Mouse (Mus musculus) induced T-regulatory cell, adult 2 months (primary cell): Measurements from ENCODE around the gene Zfp683.

Experiments used
- DNase-seq: peaks from one replicate; pipeline ENCODE4 v3.0.0-alpha.2; 2012; ENCODE audit warnings: low read depth

The Zfp683 gene

DNA sequence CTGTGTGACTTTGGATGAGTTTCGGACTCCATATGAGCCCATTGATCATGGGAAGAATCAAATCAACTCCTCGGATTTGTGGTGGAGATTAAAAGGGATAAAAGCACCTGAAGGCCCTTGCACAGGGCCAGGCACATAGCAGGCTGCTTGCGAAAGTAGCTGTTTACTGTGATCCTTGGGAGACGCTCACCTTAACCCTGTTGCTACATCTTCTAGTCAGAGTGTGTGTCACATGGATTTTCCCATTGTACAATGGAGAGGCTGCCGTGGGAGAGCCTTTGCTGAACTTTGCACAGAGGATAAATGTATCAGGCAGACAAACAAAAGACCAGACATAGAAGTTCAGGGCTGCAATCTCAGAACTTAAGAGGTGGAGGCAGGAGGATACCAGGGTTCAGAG lies 1.7 kb upstream of the Zfp683 start:
- DNase-seq, result no peak

DNA sequence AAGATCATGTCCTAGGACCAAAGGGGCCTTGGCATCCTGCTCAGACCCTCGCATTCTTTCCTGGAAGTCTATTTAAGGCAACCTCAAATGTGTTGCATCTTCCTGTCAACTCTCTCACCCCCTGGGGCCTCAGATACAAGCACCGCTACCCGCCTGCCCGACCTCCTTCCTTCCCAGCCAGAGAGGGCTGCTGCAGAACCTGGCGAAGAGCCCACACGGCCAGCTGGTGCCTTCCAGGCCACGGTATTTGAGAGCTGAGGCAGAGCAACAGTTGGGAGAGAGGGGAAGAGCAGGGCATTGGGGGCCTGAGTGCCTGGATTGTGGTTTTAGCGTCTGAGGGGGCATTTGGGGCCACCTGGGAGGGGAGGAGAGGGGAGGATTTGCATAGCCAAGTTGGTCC lies 1.1 kb upstream of the Zfp683 start:
- no peak for DNase-seq

DNA sequence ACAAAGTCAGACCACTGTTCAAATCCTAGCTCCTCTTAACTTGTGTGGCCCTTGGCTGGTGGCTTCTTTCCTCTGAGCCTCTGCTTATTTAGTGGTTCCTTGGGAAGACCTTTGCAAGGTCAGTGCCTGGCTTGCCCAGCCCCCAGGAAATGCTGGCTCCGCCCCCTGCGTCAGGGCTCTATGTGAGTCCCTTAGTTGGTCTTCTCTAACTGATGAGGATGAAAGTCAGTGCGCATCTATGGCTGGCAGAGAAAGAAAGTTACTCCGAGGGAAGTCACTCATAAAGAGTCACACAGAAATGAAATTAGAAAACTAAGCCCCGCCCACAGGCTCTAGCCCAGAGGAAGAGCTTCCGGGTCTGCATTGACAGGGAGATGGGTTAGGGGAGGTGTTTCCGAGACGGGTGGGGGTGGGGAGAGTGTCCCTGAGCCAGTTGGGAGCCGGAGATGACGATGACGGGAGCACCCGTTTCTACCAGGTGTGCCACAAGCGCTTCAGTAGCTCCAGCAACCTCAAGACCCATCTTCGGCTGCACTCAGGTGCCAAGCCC lies 4.6 kb downstream of the Zfp683 start:
- DNase-seq, result peak; percentile 94

DNA sequence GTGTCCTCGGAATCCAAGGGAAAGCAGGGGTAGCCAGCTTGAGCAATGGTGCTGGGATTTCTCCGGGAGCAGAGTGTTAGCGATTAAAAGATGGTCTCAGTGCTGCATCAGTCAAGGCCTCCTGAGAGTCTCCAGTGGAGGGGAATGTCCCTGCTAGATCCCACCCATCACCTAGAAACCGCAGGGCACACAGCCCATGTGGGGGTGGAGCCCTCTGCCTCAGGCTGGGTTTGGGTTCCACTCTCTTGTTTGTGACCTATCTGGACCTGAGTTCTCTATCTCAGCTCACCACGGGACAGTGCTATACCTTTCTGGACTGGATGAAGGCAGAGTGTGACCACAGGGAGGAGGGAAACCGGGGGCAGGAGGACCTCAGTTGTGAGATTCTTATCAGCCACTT lies 5.3 kb downstream of the Zfp683 start:
- peak; percentile 87 for DNase-seq

DNA sequence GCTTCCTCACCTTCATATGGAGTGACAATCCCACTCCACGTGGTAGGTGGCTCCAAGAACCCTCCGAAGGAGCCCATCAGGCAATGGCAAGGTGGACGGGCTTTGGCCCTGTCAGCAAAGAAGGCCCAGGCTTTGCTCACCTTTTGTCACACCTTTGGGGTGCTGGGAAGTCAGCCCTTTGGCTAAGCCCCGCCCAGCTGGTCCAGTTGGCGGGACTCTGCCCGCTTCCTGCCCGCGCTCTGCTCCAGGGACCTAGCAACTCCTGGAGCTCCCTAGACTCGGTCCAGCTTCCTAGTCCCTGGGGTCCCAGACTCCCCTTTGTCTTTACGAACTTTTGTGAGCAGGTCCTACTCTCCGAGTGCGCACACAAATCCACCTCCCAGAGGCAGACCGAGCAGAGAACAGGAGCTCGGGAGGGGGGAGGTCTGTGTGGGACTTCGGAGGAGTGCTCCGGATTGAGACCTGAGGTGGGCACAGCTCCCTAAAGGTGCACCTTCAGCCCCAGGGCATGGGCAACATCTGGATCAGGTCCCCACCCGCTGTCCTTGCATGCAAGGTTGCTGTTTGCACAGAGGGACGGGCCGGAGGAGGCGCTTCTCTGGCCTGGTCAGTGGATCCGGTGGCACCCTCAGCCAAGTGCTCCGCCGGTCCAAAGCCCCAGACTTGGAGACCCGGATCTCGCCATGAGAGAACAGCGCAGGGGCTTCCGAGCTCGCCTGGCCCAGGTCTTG lies 6.7 kb downstream of the Zfp683 start, which contains the start of gene Crybg2:
TSS of gene Crybg2 (plus strand) at position 681 of the 731 bp plus-strand sequence.
- DNase-seq, result no peak

DNA sequence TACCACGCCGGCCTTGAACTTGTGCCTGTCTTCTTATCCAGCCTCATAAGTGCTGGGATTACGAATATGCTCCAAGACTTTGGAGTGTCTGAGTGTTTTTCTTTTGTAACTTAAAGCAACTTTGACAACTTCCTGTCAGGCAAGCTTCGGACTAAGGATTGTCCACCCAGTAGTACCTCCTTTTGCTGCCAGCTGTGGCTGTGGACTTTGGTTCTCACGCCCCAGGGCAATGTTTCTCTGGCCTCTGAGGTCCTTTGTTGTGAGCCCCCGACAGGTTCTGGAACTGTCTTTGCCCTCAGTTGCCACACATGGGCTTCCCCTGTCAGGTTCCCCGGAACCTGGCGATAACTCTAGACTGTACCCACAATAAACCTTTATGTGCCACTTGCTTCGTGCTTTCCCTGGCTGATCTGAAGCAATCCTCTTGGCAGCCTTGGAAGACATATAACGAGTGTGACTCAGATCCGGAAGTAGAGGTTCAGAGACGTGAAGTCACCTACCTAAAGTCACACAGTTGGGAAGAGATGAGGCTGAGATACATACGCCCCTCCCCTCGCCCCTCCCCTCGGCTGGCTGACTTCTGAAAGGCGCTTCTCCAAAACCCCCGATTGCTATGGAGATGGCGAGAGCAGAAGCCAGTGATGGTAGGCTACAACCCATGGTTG lies 7.7 kb downstream of the Zfp683 start:
- peak; percentile 93 for DNase-seq

DNA sequence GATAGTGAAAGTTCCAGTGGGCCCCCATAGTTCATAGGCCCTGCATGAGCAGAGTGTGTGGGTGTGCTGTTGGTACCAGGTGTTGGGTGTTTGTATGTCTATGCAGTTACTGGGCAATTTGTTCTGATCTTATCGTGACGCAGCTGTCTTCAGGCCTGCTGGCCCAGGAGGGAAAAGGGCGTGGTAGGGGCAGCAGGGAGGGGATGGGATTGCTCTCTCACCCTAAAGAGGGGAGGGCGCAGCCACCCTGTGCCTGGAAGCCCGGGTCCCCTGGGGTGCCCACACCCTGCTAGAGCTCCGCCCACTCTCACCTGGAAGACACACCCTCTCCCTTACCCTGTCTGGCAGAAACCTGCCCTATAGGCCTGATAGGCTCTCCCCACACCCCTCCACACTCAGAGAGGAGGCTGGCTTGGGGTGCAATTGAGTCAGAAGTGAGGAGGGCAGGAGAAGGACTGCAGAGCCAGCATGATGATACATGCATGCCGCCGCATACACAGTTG lies 8.4 kb downstream of the Zfp683 start:
- peak; percentile 86 for DNase-seq

DNA sequence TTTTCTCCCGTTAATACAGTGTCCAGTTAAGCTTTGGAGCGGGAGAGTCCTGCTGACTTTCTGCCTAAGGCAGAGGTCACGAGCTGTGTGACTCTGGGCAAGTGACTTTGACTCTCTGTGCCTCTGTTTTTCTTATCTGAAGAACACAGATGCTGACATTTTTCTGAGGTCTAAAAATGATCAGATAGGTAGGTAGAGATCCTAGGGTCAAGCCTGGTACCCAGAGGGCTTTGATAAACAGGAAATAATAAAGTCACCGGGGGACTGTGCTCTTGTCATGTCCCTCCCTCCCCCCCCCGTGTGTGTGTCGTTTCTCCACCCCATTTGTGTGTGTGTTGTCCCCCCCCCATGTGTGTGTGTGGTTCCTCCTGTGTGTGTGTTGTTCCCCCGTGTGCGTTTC lies 8.9 kb downstream of the Zfp683 start:
- DNase-seq, result no peak

DNA sequence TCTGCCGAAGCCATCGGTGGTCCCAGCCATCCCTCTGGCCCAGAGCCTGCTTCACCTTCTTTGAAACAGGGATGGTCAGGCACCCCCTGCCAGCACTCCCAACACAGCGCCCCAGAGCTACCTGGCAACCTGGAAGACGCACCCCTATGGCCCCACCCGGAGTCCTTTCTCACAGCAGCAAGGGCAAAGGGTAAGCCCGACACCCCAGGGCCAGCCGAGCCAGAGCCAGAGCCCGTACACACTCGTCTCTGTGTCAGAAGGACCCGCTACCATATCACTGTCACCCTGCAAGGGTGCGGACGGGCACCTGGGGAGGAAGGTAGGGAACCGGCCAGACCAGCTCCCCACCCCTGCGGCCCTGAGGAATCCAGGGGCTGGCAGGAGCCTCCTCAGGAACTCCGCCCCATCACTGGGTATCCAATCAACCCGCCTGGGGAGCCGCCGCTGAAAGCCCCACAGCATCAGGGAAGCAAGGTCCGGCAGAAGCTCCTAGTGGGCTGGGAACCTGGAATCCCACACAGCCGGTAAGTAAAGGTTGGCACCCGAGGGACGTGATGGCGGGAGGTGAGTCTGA lies 11.9 kb downstream of the Zfp683 start:
- DNase-seq, result no peak

DNA sequence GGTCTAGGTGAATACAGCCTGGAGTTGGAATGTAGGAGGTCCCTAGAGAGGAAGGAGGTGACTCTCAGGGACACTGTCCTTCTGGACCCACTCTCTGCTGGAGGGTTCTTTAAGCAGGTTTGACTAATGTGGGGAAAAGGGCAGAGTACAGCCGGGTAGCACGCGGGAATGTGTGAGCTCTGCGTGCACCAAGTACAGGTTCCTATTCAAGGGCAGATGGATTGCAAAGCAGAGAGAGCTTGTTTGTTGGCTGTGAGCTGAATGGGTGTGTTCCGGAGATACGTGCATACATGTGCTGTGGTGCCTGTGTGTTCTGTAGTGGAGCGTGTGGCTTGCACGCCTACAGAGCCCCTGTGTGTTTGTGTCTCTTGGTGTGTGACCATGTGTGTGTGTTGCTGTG lies 13.7 kb downstream of the Zfp683 start:
- no peak for DNase-seq

DNA sequence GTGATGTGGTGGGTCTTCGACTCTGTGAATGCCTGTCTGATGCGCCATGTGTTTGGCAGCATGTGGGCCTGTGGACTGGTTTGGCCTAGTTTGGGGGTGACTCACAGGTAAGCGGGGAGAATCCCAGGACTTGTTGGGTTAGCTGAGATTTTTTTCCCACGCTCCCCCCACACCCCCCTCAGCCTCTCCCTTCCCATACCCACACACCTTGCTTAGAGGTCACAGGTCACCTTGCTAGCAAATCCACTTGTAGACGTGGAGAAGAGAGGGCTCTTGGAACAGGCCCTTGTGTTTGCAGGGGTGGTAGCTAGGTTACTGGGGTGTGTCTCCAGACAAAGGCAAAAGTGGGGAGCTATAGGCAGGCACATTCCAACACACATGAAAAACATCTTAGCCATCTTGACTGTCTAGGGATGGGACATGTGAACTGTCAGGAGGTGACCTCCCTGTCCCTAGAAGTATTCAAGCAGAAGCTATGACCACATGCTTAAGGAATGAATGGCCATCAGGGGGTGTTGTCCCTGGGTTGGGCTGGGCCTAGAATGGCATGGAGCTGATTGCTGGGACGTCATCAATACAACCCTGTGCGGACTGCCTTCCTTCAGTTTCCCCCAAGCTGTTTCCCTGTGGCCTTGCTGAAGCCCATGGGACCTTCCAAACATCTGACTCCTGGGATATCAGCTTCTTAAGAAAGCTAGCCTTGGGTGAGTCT lies 14.4 kb downstream of the Zfp683 start:
- DNase-seq, result no peak

DNA sequence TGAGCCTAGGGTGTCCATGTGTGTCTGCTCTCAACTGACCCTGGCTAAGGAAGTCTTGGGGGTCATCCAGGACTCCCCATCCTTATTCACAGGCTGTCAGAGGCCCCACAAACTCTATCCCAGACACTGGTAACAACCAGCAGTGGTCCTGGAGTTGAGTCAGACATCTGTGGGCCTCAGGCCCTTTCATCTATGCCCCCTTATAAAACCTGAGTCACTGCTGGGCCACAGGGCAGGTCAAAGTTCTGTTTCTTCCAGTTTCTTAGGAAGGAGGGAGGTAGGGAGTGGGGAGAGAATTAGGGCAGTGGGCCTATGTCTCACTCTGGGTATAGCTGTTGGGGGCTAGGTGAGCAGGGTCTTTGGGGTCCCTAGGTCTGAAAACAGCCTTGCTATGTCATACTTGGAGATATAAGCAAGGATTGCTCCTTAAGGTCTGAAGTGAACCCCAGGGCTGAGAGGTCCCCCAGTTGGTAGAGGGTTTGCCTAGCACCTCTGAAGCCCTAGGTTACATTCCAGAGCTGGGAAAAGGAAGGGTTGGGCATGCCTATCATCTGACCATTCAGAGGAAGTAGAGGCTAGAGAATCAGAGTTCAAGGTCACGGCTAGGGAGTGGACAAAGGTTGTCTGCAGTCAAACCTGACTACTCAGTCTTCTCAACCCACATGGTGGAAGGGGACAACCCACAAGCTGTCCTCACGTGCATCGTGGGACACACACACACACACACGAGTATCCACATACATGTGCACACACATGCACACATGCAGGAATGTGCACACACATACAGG lies 15.3 kb downstream of the Zfp683 start:
- no peak for DNase-seq

DNA sequence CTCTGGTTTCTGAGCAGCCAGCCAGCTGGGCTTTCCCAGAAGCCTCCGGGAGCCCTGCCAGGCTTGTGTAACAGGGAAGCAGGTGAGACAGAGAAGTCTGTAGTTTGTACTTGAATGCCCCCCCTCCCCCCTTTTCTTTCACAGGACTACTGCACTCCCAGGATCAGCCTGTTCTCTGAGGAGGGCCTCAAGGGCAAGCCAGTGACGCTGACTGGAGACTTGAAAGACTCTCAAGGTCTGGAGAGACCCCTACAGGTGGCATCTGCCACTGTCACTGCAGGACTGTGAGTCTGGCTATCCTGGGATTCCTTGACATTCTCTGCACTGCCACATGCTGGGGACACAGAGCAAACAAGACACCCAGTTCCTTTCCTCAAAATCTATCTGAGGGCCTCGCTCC lies 25.1 kb downstream of the Zfp683 start:
- peak; percentile 81 for DNase-seq

DNA sequence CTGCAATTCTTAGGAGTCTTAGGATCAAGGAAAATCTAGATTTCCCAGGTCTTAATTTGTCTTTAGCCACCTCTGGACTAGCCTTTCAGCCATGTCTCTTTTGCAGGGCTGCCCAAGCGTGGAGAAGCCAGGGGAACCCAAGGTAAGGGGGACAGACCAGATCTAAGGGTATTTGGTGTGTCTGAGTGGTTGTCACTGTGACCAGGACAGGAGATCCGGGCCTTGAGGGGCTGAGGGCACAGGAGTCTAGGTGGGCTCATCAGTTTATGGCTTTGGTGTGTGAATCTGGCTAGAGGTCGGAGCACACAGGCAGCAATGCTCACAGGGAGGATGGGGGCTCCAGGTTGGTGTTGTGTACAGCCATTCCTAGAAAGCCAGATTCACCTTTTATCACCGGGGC lies 27.0 kb downstream of the Zfp683 start:
- no peak for DNase-seq

DNA sequence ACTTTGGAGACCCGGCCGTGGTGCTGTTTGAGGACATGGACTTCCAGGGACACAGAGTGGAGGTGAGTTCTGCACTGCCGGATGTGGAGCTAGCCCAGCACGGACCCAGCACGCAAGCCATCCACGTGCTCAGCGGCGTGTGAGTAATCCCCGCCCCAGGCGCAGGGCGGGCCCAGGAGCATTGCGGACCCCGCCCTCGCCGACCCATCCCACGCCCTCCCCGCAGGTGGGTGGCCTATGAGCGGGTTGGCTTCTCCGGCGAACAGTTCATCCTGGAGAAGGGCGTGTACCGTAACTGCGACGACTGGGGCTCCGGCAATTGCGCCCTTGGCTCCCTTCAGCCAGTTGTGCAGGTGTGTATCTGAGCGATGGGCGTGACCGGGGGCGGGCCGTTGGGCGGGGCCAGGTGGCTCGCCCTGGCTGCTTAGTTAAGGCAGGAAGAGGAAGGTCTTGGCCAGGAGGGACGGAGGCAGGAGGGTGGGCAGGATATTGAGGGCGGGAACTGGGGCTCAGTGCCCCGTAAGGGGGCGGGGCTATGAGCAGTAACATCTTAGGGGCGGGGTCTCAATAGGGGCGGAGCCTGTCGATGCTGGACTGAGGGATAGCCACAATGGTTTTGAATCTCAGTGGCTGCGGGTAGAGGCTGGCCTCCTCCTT lies 28.2 kb downstream of the Zfp683 start:
- DNase-seq, result peak; percentile 98

DNA sequence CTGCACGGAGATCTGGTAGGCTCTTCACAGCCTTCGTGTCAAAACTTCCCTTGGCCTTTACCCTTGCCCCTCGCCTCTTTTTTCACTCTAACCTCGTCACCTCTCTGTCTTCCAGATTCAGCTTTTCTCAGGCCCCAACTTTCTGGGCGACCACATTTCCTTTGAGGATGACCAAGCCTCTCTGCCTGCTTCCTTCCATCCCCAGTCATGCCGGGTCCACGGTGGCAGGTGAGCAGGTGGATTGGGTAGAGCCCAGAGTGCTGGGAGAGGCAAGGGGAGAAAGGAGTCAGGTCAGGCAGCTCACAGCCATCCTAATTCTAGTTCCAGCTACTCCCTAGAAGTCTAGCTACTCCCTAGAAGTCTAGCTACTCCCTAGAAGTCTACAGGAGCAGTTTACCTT lies 28.8 kb downstream of the Zfp683 start:
- DNase-seq, result no peak

DNA sequence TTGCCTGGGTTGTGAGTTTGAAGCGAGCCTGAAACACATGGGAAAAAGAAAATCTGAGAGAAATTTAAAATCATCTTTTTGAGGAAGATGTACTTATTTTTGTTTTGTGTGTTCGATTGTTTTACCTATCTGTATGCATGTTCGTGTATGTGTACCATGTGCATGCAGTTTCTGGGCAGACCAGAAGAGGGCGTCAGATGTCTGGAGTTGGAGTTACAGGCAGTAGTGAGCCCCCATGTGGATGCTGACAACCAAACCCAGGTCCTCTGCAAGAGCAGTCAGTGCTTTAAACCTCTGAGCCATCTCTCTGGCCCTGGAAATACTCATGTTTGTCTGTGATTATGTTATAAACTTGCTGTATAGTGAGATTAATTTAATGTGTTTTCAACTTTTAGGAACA lies 31.4 kb downstream of the Zfp683 start:
- peak; percentile 46 for DNase-seq

DNA sequence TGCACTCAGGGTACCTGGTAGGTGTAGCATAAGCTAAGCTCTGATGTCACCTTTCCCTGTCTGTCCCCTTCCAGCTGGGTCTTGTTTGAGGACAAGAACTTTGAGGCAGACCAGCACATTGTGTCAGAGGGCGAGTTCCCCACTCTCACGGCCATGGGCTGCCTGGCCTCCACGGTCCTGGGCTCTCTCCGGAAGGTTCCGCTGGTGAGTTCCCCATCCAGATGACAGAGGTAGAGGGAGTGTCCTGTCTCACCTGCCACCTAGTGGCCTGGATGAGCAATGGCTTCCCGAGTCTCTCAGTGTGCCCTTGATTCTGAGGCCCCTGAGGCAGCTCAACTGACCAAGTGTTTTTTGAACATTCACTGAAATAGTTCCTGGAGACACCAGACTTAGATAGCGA lies 33.8 kb downstream of the Zfp683 start:
- peak; percentile 83 for DNase-seq

DNA sequence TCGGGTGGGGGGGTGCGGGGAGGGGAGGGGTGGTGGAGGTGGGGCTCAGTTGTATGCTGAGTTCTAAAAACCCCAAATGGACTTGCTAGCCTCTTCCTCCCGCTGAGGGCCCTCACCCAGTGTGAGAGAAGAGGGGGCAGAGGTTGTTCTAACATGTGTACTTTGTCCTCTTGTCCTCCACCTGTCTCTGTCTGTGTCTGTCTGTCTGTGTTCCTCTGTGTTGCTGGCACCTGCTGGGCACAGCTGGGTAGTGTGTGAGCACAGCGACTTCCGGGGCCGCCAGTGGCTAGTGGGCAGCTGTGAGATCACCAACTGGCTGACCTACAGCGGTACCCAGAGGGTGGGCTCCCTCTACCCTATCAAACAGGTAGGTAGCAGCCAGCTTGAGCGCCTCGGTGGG lies 35.4 kb downstream of the Zfp683 start:
- DNase-seq, result no peak

DNA sequence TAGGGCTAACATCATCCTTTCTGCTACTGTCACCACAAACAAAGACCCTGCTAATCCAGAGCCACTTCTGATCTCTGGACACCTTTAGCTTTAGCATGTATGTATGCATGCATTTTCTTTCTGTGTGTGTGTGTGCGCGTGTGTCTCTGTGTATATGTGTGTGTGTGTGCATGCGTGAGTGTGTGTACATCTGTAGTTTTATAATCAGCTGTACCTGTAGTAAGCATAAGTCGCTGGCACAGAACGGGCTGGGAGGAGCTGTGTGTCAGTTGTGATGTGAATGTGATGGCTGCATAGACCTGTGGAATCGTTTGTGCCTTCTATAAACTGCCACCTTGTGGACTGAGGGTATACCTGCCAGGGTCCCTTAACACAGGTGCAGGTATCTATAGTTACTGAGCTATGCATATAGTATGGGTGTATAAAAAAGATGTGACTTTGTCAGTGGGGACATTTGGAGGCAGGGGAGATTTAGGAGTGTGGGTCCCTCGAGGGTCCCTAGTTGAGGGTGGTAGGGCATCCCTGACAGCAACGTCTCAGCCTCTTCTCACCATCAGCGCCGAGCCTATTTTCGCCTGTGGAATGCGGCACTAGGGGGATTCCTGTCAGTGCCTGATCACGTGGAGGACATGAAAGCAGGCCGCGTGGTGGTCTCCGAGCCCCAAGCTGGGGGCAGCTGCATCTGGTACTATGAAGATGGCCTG lies 37.0 kb downstream of the Zfp683 start:
- peak; percentile 53 for DNase-seq

DNA sequence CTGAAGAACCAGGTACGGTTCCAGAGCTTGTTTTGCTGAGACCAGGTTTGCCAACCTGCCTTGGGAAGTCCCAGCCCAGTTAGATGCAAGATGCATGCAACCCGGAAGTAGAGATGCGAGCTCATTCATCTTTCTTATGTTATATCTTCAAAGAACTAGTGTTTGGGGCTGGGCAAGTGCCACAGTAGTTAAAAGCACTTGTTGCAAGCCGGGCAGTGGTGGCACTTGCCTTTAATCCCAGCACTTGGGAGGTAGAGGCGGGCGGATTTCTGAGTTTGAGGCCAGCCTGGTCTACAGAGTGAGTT lies 37.5 kb downstream of the Zfp683 start:
- peak; percentile 71 for DNase-seq
